Mouse (Mus musculus): Measurements from ENCODE around the gene Napa.

Napa gene

DNA sequence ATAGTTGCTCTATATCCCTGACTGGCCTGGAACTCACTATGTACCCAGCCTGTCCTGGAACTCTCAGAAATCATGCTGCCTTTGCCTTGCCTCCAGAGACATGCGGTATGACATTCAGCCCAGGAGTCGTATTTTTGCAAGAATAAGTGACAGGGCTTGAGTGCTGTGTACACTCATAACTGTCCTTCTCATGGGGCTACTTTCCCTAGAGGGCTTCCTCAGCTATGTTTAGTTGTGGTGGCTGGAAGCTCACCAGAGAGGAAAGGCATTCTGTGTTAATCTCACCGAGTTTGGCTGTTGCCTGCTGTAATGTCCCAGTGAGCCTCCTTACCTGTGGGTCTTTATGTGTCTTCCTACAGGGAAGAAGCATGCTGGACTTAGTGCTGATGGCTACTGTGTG, 3.7 kb upstream of the Napa start:
- no peak for DNase-seq (ENCODE audit: low spot score in 2 of 2)

DNA sequence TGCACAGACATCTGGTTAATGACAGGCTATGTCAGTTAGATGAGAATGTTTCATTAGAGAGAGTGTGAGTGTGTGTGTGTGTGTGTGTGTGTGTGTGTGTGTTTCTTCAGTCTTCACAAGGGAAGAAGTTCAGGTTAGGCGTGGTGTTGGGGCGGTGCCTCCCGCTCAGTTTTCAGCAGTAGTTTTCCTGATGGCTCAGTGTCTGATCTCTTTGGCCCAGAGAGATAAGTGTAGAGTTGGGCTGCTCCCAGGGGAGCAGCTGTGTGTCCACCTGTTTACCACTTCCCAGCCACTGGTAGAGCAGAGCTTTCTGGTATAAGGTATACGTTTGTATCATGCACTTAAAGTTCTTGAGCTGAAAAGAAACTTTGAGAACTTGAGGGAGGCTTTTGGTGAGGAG, 1.6 kb downstream of the Napa start:
- no peak for DNase-seq (ENCODE audit: low spot score in 2 of 2)

DNA sequence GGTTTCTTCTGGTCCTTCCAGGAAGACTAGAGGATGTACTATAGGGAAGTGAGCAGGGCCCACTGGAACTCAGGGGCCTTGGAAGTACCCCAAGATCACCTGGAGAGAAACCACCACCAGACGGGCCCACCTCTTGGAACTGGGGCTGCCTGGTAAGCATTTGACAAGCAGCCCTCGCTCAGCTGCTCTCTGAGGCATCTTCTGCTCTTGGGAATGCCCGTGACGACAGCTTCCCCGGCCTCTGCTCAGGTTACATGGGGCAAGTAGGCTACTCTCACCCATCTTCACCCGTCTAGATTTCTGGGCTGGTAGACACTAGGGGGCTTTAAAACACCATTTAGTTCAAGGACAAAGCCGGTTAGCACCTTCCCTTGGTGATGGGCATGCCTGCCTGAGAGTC, 2.8 kb downstream of the Napa start:
- DNase-seq (ENCODE audit: low spot score in 2 of 2), result no peak

DNA sequence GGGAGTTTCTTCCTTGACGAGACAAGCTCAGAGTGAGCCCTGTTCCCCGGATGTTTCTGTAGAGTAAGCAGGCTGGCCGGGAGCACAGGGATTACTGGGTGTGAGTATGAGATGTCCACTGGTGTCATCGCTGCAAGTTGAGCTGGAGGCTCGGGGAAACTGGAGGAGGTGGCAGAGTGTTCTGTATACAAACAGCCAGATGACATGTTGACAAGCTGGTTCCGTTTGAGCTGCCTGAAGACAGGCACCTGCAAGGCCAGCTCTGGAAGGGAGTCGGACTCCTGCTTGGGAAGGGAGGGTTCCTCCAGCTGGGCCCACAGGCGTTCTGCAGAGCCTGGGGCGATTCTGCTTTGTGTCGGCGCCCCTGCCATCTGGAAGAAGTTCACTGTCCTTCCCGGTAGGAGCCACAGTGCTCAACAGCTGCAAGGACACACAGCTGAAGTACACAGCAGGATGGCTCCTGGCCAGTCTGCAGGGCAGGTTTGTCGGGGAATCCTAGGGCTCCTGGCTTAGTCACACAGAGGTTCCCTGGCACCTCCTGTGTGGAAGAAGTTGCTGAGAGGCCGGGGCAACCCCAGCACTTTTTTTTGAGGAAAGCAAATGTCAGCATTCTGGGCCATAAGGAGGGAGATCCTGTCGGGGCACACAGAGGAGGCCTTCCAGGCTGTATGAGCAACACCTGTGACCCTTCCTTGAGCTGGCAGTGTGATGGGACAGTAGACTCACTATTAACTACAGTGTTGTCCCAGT, 3.6 kb downstream of the Napa start:
- no peak for DNase-seq (ENCODE audit: low spot score in 2 of 2)

DNA sequence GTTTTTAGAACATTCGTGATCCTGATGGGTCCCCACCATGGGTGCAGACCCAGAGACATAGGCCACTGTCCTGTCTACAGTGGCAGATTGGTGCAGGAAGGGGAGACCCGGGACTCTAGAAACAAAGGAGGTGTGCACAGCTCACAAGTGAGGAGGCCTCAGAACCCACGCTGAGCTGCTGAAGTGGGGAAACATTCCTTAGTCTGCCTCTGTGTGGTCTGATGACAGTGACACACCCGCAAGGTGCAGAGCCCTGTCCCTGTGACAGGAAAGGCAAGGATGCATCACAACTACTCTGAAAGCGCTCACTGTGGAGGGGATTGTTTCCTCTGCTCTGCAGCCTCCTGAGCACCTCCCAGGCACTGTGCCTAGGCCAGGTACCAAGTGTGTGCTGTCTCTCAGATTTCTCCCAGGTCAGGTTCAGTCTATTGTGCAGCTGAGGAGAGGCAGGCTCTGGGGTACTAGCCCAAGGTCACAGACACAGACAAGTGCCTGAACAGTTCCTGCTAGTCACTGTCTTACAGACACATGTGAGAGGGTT, 4.5 kb downstream of the Napa start:
- DNase-seq (ENCODE audit: low spot score in 2 of 2), result no peak

DNA sequence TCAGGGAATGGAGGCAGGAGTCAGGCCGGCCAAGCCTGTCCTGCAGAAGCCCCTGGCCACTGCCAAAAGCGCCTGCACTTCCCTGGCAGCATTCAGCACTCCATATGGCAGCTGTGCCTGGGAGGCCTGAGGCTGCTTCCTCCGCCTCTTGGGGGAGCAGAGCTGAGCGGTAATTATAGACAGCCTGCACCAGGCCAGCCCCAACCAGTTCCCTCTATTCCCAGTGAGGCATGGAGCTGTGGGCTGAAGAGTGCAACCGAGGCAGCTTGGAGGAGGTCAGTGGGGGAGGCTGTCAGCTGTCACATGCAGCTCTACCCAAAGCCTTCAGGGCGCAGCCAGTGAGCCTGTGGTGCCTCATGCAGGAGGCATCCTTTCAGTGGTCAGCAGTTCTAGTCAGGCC, 5.5 kb downstream of the Napa start:
- peak; percentile 79 to 88 for DNase-seq (ENCODE audit: low spot score in 2 of 2)

DNA sequence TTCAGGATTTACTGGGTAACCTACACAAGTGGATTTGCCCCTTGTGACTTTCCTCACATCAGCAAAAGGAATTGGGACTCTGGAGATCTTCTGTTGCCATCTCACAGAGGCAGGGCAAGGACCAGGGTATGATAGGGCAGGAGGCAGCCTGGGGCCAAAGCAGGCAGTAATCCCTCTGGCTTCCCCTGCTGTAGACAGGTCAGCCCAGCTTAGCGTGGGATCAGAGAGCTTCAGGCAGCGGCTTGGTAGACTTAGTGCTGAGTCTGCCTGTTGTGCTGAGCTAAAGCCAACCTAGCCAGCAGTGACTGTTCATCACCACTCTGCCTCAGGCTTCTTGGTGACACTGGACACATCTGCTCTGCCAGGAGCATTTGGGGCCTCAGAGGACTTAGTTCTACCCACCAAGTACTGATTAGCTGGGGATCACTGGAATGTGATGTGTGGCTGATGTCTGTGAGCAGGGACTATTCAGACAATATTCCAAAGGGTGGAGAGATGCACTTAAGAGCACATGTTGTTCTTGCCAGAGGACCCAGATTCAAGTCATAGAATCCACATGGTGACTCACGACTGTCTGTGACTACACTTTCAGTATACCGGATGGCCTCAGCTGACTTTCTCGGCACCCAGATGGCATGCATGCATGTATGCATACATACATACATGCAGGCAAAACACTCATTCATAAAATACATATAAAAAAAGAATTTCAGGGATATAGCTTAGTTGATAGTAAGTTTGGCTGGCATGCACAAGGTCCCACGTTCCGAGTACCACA, 6.5 kb downstream of the Napa start:
- no peak for DNase-seq (ENCODE audit: low spot score in 2 of 2)

DNA sequence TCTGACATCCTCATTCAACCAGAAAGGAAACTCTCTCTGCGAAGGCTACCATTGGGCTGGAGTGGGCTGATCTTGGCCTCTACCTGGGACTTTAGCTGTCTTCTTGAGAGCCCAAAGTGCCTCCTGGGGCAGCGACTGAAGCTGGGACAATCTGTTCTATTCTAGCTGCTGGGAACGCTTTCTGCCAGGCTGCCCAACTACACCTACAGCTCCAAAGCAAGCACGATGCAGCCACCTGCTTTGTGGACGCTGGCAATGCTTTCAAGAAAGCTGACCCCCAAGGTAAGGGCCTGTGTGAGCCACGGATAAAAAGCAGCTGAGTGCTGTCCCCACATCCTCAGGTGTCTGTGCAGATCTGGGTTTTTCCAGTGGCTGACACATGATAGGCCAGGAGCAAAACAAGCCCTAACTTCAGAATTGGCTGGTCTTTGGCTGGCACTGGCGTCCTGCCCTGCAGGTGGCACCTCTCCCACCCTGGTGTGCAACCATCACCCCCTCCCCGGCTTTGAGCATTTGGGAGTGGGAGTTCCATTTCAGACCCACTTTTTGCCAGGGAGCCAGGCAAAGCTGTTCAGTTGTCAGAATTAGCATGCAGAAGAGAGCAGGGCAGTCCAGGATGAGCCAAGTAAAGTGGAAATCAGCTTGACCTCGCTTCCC, 10.8 kb downstream of the Napa start:
- no peak for DNase-seq (ENCODE audit: low spot score in 2 of 2)

DNA sequence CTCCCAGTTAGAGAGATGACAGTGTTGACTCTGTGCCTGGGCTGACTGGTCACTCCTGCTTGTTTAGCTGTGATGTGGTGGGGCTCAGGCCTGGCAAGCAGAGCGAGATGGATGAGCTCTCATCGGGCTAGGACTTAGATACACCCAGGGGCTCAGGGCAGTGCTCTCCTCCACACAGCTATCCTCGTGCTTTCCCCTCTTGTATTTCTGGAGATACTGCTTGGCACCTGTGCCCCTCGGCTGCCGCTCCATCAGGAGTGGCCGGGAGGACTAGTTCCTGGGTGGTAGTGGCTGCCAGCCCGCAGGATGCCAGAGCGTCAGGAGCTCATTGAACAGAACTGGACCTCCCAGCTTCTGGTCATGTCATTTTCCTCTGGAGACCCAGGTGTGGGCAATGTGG, 11.9 kb downstream of the Napa start:
- DNase-seq (ENCODE audit: low spot score in 2 of 2), result no peak

DNA sequence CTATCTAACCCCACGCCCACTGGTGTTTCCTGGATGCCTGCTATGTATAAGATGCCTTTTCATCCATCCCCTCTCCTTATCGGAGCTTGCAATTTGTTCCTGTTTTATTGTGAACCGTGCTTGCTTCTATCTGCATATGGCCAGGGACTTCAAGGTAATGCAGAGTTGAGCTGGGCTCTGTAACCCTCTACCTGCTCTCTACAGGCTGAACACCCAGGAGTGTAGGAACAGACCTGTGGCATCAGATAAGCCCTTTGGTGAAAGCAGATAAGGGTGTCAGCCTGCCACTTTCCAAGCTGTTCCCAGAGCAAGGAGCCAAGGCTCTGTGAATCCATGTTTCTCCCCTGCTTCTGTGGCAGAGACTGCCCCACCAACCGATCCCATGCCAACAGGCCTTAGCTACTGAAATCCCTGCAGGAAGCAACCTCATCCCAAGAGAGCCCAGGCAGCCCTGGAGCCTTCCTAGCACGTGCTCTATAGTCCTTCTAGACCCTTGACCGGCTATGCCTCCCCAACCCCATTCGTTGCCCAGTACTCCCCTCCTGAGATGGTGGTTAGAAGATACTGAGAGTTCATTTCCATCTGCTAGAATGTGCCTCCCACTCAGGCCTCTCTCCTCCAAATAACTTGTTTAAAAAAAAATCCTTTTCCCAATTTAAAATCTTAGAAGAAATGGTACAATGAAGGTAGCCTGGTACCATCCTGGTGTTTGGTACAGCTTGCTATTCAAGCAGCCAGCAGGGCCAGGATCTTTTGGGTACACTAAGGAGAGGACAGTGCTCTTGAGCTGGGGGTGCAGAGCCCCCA, 13.2 kb downstream of the Napa start:
- no peak for DNase-seq (ENCODE audit: low spot score in 2 of 2)

DNA sequence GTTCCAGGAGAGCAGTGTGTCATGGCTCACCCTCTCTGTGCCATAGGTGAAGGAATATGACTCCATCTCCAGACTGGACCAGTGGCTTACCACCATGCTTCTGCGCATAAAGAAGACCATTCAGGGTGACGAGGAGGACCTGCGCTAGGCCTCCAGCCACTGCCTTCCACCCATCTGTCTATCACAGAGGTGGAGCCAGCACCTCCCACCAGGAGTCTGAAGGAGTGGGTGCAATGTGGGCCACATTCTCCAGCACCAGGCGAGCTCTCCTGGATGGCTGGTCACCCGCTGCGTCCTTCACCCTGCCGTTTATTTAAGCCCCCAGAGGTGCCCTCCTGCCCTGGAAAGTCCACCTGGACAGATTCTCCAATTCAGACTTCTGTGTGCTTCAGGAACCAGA, 18.2 kb downstream of the Napa start:
- DNase-seq (ENCODE audit: low spot score in 2 of 2), result no peak

DNA sequence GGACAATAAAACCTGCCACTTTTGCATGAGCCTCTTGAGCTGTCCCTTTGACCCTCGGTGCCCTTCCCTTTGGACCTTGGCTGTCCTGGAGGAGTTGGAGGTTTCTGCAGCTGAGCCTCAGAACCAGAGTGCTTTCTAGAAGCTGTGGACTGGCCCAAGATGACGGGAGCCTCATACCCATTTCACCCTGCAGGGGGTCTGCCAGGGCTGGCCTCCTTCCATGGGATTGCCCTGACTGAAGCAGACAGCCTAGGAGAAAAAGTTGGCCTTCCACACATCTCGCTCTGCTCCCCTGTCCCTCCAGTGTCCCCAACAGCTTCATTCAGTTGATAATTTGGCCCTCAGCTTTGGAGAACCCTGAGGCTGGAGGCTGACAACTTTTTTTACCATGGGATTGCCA, 18.8 kb downstream of the Napa start:
- no peak for DNase-seq (ENCODE audit: low spot score in 2 of 2)

DNA sequence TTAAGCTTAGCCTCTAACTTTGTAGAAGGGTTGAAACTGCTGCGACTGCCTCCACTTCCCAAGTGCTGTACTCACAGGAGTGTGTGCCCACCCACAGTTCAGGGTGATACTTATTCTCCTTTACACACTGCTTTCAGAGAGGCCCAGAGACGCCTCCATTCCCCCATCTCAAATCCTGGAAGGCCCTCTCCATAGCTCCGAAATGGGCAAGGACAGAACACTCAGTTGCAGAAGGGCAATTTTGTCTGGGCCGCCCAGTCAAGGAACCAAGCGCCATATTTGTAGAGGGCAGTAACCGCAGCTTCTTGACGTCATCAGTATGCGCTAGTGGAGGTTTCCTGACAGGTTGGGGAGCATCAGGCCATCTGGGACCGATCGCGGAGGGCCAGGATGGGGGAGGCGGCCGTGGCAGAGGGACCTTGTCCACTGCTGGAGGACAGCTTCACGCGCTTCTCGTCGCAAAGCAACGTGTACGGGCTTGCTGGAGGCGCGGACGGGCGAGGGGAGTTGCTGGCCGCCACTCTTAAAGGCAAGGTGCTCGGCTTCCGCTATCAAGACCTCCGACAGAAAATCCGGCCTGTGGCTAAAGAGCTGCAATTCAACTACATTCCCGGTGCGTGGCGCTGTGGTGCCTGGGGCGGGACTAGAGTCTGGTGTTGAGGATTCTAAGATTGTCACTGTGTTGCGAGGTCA, 21.5 kb downstream of the Napa start, which contains the start of gene Kptn:
TSS of gene Kptn (plus strand) at position 327 of the 693 bp plus-strand sequence.
- peak; percentile 93 to 95 for DNase-seq (ENCODE audit: low spot score in 2 of 2)

DNA sequence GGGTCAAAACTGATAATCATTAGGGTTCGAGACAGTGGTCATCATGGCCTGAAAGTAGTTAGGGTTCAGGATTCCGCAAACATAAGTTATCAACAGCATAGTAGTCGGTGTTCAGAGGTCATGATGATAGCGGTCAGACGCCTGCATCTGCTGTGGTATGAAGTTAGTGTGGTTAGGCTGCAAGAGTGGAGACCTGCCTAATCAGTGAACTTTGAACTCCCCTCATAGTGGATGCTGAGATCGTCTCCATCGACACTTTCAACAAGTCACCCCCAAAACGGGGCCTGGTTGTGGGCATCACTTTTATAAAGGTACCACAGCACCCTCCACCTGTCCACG, 22.0 kb downstream of the Napa start:
- no peak for DNase-seq (ENCODE audit: low spot score in 2 of 2)

DNA sequence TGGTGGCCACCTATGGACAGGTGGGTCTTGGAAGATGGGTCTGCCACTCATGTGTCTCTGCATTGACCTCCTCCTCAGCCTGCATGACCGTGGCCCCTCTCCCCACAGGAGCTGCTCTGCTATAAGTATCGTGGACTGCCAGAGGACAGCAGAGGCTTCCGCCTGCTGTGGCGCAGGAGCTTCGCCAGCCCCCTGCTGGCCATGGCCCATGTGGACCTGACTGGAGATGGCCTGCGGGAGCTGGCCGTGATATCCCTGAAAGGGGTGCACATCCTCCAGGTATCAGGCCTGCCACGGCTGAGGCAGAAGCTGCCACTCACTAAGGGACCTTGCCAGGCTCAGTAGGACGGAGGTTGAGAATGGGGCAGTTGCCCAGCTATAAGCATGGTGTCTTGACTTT, 27.6 kb downstream of the Napa start:
- DNase-seq (ENCODE audit: low spot score in 2 of 2), result no peak

DNA sequence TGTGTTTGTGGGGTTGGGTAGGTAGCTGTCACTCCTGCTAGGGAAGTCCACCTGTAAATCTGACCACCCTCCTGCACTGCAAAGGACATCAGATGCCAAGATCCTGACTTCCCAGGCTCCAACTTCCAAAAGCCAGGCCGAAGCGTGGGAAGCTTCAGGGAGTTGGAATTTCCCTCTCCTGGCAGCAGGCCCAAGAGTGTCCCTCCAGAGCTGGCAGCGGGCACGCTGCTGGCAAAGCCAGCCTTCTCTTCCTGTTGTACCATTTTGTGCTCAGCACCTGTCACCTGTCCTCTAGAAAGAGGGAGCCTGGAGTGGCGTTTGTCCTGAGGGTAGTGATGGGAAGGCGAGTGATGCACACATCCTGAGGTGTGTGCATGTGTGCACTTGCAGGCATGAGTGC, 30.1 kb downstream of the Napa start:
- no peak for DNase-seq (ENCODE audit: low spot score in 2 of 2)

DNA sequence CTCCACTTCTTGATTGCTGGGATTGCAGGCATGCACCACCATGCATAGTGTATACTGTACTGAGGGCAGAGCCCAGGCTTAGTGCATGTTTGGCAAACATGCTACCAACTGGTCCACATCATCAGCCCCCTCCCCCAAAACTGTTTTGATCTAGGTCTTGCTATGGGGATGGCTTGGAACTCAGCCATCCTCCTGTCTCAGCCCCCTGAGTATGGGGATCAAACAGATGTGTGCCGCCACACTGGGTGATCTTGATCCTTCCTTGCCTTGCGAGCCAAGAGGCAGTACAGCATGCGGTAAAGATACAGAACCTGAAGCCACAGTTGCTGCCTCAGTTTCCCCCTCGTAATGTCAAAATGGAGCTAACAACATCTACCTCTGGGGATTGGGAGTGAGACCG, 30.6 kb downstream of the Napa start:
- no peak for DNase-seq (ENCODE audit: low spot score in 2 of 2)

DNA sequence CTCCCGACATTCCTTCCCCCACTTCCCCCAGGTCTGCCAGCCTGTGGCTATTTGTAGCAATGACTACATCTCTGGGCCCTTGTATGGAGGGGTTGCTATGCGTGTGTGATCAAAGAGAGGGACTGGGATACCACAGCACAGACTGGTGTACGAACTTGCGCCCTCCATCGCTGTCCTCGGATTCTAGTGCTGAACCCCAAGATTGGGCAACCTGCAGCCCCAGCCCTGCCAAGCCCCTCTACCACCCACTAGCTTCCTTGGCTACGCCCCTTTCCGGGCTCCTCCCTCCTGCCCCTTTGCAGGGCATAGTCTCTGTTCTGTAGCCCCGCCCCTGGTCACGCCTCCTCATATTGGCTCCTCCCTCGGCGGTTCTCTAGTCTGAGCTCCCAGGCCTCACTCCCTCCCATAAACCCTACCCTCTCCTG, 31.2 kb downstream of the Napa start, which contains the start of gene Slc8a2:
TSS of gene Slc8a2 (plus strand) at position 406 of the 425 bp plus-strand sequence.
- peak; percentile 86 to 92 for DNase-seq (ENCODE audit: low spot score in 2 of 2)

DNA sequence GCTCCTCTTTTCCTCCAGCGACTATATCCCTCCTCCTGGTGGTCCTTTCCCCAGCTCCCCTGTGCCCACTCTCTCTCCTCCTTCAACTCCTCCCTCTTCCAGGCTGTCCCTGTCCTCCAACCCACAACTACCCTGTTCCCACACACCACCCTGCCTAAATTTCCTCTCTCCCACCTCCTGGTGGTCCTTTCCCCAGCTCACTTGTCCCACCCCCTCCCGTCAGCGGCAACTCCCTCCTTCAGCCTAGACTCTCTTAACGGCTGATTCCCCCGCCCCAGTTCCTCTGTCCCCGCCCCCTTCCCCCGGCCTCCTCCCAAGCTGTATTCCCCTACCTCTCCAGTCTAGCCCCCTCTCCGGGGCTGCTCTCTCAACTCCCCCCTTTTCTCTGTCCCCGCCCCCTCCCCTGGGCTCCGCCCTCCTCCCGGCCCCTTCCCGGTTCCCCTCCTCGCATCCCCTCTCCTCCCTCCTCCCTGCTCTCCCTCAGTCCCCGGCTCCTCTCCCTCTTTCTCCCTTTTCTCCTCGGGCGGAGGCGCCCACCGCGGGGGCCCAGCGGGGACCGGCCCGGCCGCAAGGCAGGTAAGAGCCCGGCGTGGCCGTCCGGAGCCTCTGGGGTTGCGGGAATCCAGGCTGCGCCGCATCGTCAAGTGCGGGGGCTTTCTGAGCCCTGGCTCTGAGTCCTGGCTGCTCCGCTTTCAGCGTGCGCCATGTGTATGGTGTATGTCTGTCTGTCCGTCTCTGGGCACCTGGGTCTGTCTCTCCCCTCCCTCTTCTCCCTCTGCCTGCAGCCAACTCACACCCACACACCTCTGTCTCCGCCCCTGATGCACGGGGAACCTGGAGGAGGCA, 31.8 kb downstream of the Napa start:
- DNase-seq (ENCODE audit: low spot score in 2 of 2), result peak in 1 of 2 experiments; percentile 60

Data from frontal cortex, postnatal 36 days (tissue).